Mouse (Mus musculus) telencephalon, adult 2 months (tissue): Measurements from ENCODE around the gene Krt2.

Experiments used
- DNase-seq: peaks from one replicate; pipeline ENCODE4 v3.0.0-alpha.2; 2011; ENCODE audit warnings: low read depth, low spot score

Gene Krt2

GRCm38 (mm10) chr15:101817875-101818274 lies at the start of gene Krt2:
Krt2 (minus strand) TSS chr15:101818169.
- no peak for DNase-seq

DNA sequence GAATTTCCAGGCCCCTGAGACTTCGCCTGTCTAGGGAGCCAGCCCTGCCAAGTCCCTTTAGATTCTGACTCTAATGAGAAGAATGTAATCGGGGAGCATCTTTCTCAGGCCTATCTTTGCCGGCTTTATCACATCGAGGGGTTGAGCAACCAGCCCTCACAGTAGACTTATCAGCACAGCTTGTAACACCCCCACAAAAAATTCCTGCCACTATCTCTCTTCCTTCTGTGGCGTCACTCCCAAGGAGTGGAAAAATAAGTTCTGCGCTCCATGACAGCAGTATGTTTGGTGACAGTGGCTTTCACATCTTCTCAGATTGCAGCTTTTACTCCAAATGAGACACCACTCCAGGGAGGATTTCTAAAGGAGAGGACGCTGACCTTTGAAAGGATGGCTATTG lies 48.8 kb upstream of the Krt2 start:
- DNase-seq: peak; percentile 63

- DNase-seq: no peak
Measured at GRCm38 (mm10) chr15:101860421-101861130, 42.6 kb upstream of the Krt2 start.

DNA sequence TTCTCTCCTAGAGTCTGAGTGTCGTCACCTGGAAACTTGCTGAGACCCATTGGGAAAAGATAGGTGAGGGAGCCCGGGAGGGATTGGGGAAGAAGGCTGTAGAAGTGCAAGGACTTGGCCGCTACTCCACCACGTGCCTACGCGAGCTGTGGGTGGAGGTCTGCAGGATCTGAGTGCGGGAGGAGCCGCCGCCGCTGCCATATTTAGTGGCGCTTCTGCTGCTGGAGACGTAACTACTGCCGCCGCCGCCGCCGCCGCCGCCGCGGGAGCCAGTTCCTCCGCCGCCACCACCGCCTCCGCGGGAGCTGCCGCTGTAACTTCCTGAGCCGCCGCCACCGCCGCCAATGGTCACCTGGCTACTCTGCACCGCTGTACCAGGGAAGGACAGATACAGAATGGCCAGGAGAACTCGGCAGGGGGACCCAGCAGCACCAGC lies 41.8 kb upstream of the Krt2 start:
- peak; percentile 33 for DNase-seq

DNA sequence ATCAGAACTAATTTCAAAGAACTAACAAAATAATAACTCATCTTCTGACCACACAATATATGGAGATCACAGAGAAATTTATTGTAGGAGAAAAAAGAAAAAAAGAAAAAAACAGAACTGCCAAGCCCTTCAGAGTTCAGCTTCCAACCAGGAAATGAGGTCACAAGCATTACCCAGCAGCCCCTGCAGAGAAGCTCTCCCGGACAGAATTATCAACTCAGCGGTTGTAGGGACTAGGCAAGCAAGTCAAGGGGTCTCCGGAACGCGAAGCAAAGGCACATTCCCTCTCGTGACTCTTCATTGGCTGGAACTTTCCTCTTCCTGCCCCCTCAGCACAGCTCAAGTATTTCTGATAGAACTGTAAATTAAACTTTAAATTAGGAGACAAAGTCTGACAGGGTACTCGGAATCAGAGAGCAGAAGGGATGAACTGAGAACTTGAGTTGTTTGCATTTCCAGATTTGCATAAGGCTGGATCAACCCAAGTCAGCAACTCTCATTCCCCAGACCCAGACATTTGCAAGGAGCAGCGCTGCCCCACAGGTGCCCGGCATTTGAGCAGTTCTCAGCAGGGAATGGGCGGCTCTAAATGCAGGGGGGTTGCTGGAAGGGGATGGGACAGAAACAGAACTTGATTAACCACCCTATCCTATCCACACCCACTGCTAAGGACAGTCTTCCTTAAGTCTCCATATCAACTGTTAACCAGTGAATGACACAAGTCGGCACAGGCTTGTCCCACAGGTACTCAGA lies 40.9 kb upstream of the Krt2 start:
- DNase-seq: no peak

DNA sequence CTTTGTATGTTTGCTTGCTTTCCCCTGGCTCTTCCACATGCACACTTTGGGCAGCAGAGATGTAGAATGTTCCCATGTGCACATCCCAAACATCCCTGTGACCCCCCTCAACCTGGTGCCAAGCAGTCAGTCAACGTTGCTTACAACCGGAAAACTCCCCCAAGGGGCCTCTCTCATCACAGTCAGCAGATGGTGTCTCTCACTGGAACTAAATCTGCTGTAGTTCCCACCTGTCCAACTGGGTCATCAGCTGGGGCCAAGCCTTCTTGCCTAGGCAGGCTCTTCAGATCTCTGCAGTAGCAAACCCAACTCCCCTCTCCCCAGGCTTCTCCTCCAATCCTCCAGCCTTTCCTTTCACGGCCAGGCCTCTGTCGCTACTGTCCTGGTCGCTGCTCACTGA lies 38.7 kb upstream of the Krt2 start:
- no peak for DNase-seq

DNA sequence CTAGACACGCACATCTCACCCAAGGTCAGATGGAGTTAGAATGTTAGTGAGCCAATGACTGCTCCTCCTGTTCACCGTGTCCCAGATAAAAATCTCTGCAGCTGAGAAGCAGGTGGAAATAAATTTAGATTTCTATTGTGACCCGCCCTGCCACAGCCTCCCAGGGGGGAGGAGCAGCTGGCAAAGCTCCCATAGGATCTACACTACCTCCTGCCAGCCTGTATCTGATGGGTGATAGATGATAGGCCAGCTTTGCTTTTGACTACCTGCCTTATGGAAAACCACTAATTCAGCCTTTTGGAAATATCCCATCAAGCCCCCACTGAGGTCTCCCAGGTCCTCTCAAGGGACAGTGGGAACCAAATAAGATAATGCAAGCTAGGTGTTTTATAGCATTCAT lies 37.8 kb upstream of the Krt2 start:
- DNase-seq: no peak

DNA sequence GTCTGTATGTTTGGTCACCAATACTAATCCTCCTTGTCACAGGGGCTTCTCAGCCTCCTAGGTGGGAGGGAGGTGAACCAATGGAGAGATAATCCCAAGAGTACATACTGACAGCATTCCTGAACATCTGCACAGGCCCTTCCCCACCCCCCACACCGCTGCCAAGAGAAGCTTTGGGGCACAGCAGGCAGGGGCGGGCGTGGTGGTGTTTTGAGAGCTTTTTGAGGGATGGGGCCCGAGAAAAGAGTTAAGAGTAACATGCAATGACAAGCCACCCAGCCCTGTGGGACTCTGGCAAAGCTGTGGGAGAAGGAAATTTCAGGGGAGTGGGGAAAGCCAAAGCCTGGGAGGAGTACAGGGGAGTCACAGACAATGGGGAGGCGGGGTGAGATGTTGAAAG lies 36.3 kb upstream of the Krt2 start:
- no peak for DNase-seq

- DNase-seq: no peak
Measured at GRCm38 (mm10) chr15:101852571-101852970, 34.6 kb upstream of the Krt2 start.

GRCm38 (mm10) chr15:101850694-101851093 lies 32.7 kb upstream of the Krt2 start, which contains the start of gene Krt1:
Krt1 (minus strand) TSS chr15:101850794.
- no peak for DNase-seq

DNA sequence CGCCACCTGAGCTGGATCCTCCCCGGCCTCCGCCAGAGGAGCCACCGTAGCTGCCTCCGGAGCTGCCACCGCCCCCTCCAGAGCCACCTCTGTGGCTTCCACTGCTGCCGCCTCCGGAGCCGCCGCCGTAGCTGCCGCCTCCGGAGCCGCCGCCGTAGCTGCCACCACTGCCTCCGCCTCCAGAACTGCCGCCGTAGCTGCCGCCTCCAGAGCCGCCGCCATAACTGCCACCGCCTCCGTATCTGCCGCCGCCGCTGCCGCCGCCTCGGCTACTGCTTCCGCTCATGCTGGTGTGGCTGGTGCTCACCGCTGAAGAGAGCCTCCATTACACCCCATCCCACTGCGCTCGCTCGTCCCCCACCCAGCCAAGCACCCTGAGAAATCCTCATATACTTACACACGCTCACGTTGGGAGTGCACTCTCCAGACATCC lies 28.0 kb upstream of the Krt2 start:
- no peak for DNase-seq

- no peak for DNase-seq
Measured at GRCm38 (mm10) chr15:101843192-101843591, 25.2 kb upstream of the Krt2 start.

DNA sequence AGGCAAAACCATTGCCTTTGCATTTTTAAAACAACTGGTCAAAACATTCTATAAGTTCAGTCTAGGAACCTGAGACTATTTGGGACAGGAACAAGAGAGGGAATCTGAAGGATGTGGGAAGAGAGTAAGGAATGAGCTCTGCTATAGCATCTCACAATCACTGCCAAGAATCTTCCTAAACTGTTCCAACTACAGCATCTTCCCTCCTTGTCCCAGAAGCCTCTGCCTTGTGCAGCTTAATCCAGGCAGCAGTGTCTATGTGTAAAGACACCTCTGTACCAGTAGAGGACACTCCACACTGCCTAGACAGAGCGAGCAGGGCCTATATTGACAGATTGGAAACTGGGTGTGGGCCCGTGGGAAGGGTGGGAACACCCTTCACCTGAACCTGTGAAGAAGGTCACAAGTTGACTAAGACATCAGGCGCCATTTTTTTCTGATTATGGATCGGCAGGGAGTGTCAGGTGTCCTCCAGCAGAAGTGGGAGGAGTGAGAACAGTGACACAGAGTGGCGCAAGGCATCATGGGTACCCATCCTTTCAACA lies 16.9 kb upstream of the Krt2 start:
- no peak for DNase-seq

- DNase-seq: no peak
Measured at GRCm38 (mm10) chr15:101833131-101833530, 15.2 kb upstream of the Krt2 start.

- no peak for DNase-seq
Measured at GRCm38 (mm10) chr15:101829441-101829840, 11.5 kb upstream of the Krt2 start.

DNA sequence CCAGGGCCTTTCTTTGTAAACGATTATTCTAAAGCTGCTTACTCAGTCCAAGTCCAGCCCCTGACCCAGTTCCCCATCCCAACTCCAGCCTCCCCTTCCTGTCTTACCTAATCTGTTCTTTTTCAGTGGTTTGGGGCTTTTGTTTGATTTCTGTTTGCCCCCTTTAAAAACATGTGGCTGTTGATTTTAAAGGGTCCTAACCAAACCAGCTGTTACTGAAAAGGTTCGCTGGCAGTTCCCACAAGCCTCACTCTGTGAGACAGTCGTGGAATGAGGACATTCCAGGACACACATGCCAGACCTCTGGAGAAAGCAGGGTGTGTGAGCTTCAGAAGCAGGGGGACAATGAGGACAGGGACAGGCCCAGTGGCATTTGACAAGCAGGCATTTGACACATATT lies 3.8 kb upstream of the Krt2 start:
- DNase-seq: no peak

DNA sequence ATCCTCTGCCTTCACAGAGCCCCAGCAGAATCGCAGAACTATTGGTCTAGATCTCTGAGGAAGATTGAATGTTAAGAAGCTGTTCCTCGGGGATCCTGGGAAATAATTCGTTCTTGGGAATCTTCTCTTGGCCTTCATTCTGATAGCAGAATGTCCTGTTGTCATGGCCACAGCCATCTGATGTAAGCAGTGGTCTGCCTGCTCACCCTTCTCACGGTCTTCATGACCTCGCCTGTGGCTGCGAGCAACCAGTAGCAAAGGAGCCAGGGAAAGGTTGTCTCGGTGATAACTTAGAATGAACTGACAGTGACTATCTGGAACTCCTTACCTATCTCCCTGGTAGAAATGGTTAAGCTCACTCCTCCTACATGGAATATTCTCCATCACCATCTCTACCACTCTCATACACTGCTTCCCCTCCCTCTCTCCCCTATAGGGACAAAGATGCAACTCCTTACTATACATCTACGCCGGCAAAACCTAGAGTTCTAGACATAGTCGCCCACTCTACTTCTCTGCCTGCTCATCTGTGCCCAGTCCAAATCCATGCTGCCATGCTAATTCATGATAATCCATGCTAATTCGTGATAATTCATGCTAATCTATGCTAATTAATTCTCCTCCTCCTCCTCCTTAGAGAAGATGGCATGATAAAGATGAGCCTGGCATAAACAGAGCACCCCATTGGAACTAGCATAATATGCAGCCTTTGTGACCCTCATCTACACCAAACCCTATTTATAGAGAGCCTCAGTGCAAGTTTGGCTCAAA lies 14.7 kb downstream of the Krt2 start:
- peak; percentile 79 for DNase-seq

DNA sequence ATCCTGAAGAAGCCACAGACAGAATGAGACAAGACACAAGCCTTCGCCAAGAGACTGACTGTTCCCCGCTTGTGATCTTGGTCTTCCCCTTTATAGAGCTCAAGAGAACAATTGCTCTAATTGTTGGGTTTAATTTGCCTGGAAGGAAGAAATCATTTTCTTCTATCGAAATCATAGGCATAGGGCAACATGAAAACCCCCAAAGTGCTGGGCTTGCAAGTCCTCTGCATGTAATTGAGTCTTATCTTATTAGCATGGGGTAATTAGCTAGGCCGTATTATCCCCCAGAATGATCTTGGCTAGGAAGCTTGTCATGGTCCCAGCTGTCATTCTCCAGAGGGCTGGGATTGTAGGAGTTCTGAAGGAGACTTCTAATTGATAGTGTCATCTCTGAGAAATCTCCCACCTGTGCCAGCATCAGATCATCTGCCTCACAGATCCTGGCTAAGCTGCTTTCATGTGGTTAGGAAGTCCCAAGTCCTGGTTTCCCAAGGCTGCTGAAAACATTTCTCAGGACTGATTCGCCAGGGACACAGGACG lies 15.6 kb downstream of the Krt2 start, which contains the start of gene Krt73:
Gene Krt73 (minus strand): TSS at position 51 of the 540 bp plus-strand sequence.
- no peak for DNase-seq

DNA sequence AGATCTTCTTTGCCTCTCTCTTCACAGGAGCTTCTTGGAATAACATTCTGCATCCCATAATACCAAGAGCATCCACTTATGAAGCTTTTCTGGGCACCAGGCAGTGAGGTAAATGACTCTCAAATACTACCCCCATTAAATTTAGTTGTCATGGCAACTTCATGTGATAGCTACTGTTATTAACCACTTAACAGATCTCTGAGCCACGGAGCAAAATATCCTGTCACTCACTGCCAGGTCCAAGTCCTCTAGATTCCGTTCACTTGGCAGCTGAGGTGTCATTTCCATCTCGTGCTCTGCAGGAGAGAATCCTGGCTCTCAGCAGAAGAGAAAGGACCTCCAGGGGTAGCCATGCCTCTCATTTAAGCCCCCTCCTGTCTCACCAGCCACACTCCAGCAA lies 27.1 kb downstream of the Krt2 start:
- no peak for DNase-seq

GRCm38 (mm10) chr15:101786360-101786759 lies 31.6 kb downstream of the Krt2 start, which contains the start of gene Krt72:
Krt72 (minus strand) TSS chr15:101786460.
- DNase-seq: no peak

DNA sequence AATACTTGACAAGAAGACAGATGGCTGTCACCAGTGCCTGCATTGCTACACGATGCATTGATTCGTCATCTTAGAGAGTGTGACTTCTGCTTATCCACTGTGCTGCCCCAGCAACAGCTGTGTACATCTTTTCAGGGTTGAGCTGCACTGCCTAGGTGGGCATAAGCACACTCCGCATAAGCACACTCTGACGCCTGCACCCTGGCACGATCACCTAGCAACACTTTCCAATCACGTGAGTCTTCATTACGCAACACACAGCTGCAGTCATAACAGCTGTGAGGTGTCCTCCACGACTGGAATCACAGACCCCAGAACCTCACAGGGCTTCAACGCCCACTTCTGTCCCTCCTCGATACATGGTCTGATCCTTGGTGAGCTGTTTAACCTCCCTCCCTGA lies 44.5 kb downstream of the Krt2 start:
- DNase-seq: no peak

DNA sequence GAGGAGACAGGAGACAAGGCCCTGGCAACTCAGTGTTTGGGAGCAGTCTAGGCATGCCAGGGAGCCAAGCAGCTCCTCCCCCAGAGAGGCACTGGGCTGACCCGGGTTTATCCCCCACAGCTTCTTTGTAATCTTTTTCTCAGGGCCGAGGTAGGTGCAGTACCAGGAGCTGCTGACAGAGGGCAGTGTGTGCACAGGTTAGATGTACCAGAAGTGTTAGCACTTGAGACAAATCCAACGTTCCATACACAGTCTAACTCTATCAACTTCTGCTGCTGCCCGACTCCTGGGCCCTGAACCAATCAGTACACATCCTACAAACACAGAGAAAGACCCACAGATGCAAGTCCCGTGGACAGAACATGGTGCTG lies 45.3 kb downstream of the Krt2 start:
- DNase-seq: peak; percentile 34
